In the genomic region with DNA sequence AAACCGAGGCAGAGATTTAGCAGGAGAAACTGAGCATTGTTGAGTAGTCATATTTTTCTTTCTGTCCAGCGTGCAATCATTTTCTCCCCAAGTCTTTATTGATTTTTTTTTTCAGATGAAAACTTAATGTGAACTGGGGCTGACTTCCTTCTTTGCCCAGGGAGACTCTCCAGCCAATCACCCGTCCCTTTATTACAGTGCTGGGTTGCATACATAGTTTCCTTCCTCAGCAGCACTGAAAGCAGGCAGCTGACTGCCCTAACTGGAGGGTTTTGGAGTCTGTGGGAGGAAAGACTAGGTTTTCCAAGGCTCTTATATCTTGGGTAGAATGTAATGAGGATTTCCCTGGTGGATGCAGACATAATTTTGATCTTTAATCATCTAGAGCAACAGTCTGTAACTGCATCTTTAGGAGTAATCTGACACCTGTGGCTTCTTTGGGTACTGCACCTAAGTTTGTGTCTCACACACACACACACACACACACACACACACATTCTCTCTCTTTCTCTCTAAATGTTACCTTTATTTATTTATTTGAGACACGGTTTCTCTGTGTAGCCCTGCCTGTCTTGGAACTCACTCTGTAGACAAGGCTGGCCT, we compare ENCODE assay signal across 8 mouse cellular contexts. TPM values are rescaled to one million over a fixed set of nuclear protein-coding genes. Genes with fewer than 3 reads are reported as not detected.
DNase-seq lines count a peak whose midpoint lies in the region; ATAC-seq and TF ChIP-seq lines count a peak whose summit lies in the region.

No protein-coding gene starts in this region.

- DNase-seq in heart, adult 11 months, result no peak
- DNase-seq in ES-E14 (ENCODE audit: low read depth, low spot score), result no peak
- no peak for DNase-seq in hindbrain, embryonic 10.5 days (ENCODE audit: low spot score)
- DNase-seq in urinary bladder, postnatal 14 days (ENCODE audit: low spot score), result no peak
- DNase-seq in spleen, adult 12 weeks (ENCODE audit: low spot score), result no peak

- H3K9ac ChIP-seq in heart, embryonic 15.5 days, result peak overlapping the region; percentile 98; the same call in 1 of the 2 replicates
- peak overlapping the region; percentile 99; the same call in 1 of the 2 replicates for H3K9ac ChIP-seq in ES-E14 (ENCODE audit: insufficient read depth, low read depth, low read length, poor library complexity, severe bottlenecking)

- ATAC-seq in heart, embryonic 15.5 days (replicated peaks; ENCODE audit: insufficient number of reproducible peaks, insufficient read depth, low FRiP score, low read depth), result no peak
- ATAC-seq in erythroid progenitor cell, adult 5-6 weeks (replicated peaks; ENCODE audit: low FRiP score, poor library complexity, severe bottlenecking), result no peak

- H3K4me3 ChIP-seq in heart, embryonic 15.5 days, result peak overlapping the region; percentile 98
- H3K4me3 ChIP-seq in ES-E14 (ENCODE audit: insufficient read depth in 1 of 2, low read depth in 1 of 2, low read length in 2 of 2, poor library complexity in 1 of 2, severe bottlenecking in 1 of 2), result peak overlapping the region; percentile 84 to 99
- H3K4me3 ChIP-seq in hindbrain, embryonic 10.5 days, result peak overlapping the region; percentile 84
- peak overlapping the region; percentile 97 for H3K4me3 ChIP-seq in megakaryocyte, embryonic 14.5 days (replicated peaks)

- peak overlapping the region; percentile 73 for H3K4me2 ChIP-seq in heart, embryonic 15.5 days

- no peaks in the 10 kb centered on the region for H3K9me3 ChIP-seq in heart, embryonic 15.5 days (replicated peaks)
- no peaks in the 10 kb centered on the region for H3K9me3 ChIP-seq in ES-E14 (ENCODE audit: control insufficient read depth, insufficient read depth, low read depth, low read length)
- no peaks in the 10 kb centered on the region for H3K9me3 ChIP-seq in hindbrain, embryonic 10.5 days
- H3K9me3 ChIP-seq in megakaryocyte, embryonic 14.5 days, result no peaks in the 10 kb centered on the region

- H3K27me3 ChIP-seq in heart, embryonic 15.5 days, result no peaks in the 10 kb centered on the region
- H3K27me3 ChIP-seq in hindbrain, embryonic 10.5 days (ENCODE audit: insufficient read depth, poor library complexity, severe bottlenecking), result no peaks in the 10 kb centered on the region
- H3K27me3 ChIP-seq in megakaryocyte, embryonic 14.5 days (replicated peaks), result no peaks in the 10 kb centered on the region

- H3K36me3 ChIP-seq in heart, embryonic 15.5 days, result no peaks in the 10 kb centered on the region
- H3K36me3 ChIP-seq in ES-E14 (ENCODE audit: control insufficient read depth, insufficient read depth, low read length, poor library complexity, severe bottlenecking), result no peaks in the 10 kb centered on the region
- H3K36me3 ChIP-seq in hindbrain, embryonic 10.5 days, result peaks cover 28% of the 10 kb centered on the region
- peaks cover 7% of the 10 kb centered on the region for H3K36me3 ChIP-seq in megakaryocyte, embryonic 14.5 days (replicated peaks; ENCODE audit: low read length)

- H3K4me1 ChIP-seq in heart, embryonic 15.5 days (replicated peaks), result peaks cover 18% of the 10 kb centered on the region
- H3K4me1 ChIP-seq in ES-E14 (ENCODE audit: control insufficient read depth in 2 of 2, insufficient read depth in 2 of 2, low read length in 2 of 2, poor library complexity in 1 of 2), result peaks cover 3 to 8% of the 10 kb centered on the region in 2 experiments; a peak in 2 of 4 replicates
- H3K4me1 ChIP-seq in hindbrain, embryonic 10.5 days (replicated peaks), result peaks cover 22% of the 10 kb centered on the region
- peaks cover 39% of the 10 kb centered on the region for H3K4me1 ChIP-seq in megakaryocyte, embryonic 14.5 days

- in situ Hi-C loops in ES-E14 (cut with MboI; ENCODE audit: low sequenced_read_pairs in 2 of 2, unreplicated experiment in 2 of 2), result no loop called here

- 83% methylated on average over 4 of the region's 4 CpGs for WGBS in heart, embryonic 15.5 days
- 87% methylated on average over 4 of the region's 4 CpGs for WGBS in hindbrain, embryonic 10.5 days

- H3K27ac ChIP-seq in heart, embryonic 15.5 days, result peak overlapping the region; percentile 98; the same call in 1 of the 2 replicates
- no peak overlapping the region for H3K27ac ChIP-seq in ES-E14 (ENCODE audit: insufficient read depth, low read depth, low read length, poor library complexity, severe bottlenecking)
- H3K27ac ChIP-seq in hindbrain, embryonic 10.5 days, result peak overlapping the region; percentile 98

TF ChIP-seq in ES-E14, 5 proteins besides CTCF, POLR2A, EP300 and RAD21:
- TF ChIP-seq HCFC1 (IDR thresholded peaks at IDR 0.05; ENCODE audit: borderline replicate concordance, insufficient read depth, low read length) (no peak), MAFK (IDR thresholded peaks at IDR 0.05; ENCODE audit: insufficient read depth, low read depth, low read length) (no peak), CHD2 (IDR thresholded peaks at IDR 0.05; ENCODE audit: low read depth, low read length) (no peak), ZNF384 (IDR thresholded peaks at IDR 0.05; ENCODE audit: low read depth, low read length) (no peak), ZC3H11A (IDR thresholded peaks at IDR 0.05; ENCODE audit: borderline replicate concordance, low read depth, low read length) (no peak)

RNA-seq across cellular contexts. Expression of a gene that starts 1.3 kb away (rescaled TPM):
- polyA plus RNA-seq in heart, embryonic 15.5 days (2015; fragmentation: Nextera tagmentation; extraction: Ambion mirVana), result 165 and 190 TPM in 2 replicates
- total RNA-seq in ES-E14 (2012; rRNA removed), result 54.7 and 55.0 TPM in 2 replicates
- polyA plus RNA-seq in hindbrain, embryonic 10.5 days (2016; fragmentation: Nextera tagmentation; extraction: Ambion mirVana), result 149 and 168 TPM in 2 replicates
- 87.8 and 171 TPM in 2 replicates for polyA plus RNA-seq in megakaryocyte, embryonic 14.5 days (2012; ENCODE audit: insufficient read depth, low replicate concordance)
- 41.1 and 43.6 TPM in 2 replicates for total RNA-seq in erythroid progenitor cell, adult 5-6 weeks (2015; ENCODE audit: low replicate concordance)
- total RNA-seq in erythroid progenitor cell, adult 5-6 weeks (2017; ENCODE audit: low replicate concordance), result 9.4 and 23.9 TPM in 2 replicates

RNA-seq across cellular contexts. Expression of a gene that starts 36.8 kb away (rescaled TPM):
- polyA plus RNA-seq in heart, embryonic 15.5 days (2015; fragmentation: Nextera tagmentation; extraction: Ambion mirVana), result 460 and 484 TPM in 2 replicates
- total RNA-seq in ES-E14 (2012; rRNA removed), result 238 and 268 TPM in 2 replicates
- polyA plus RNA-seq in hindbrain, embryonic 10.5 days (2016; fragmentation: Nextera tagmentation; extraction: Ambion mirVana), result 222 and 241 TPM in 2 replicates
- 11.2 and 27.3 TPM in 2 replicates for polyA plus RNA-seq in megakaryocyte, embryonic 14.5 days (2012; ENCODE audit: insufficient read depth, low replicate concordance)
- total RNA-seq in erythroid progenitor cell, adult 5-6 weeks (2015; ENCODE audit: low replicate concordance), result 36.9 and 45.4 TPM in 2 replicates
- total RNA-seq in erythroid progenitor cell, adult 5-6 weeks (2017; ENCODE audit: low replicate concordance), result 40.2 and 42.2 TPM in 2 replicates
